Mouse (Mus musculus): Measurements from ENCODE around the gene Szt2. TPM values are rescaled to one million over a fixed set of nuclear protein-coding genes. Genes with fewer than 3 reads are reported as not detected.

Gene Szt2
- total RNA-seq, 2 experiments from 2014 or later: 34.2 to 43.8 TPM

- no peak for DNase-seq (ENCODE audit: low spot score in 2 of 2)
These were observed 6.7 kb upstream of the Szt2 start for GRCm38 (mm10) chr4:118415779-118416178.

- no peak for DNase-seq (ENCODE audit: low spot score in 2 of 2)
These were observed 4.5 kb upstream of the Szt2 start for GRCm38 (mm10) chr4:118413553-118413952.

- no peak for DNase-seq (ENCODE audit: low spot score in 2 of 2)
These were observed 1.8 kb upstream of the Szt2 start for GRCm38 (mm10) chr4:118410871-118411270.

GRCm38 (mm10) chr4:118402701-118403100 is 6.4 kb downstream of the Szt2 start:
- DNase-seq (ENCODE audit: low spot score in 2 of 2): no peak

GRCm38 (mm10) chr4:118401918-118402317 is 7.2 kb downstream of the Szt2 start:
- DNase-seq (ENCODE audit: low spot score in 2 of 2): no peak

- no peak for DNase-seq (ENCODE audit: low spot score in 2 of 2)
These were observed 7.7 kb downstream of the Szt2 start for GRCm38 (mm10) chr4:118401421-118401820.

GRCm38 (mm10) chr4:118398400-118398799 is 10.7 kb downstream of the Szt2 start:
- no peak for DNase-seq (ENCODE audit: low spot score in 2 of 2)

- DNase-seq (ENCODE audit: low spot score in 2 of 2): no peak
These were observed 12.6 kb downstream of the Szt2 start for GRCm38 (mm10) chr4:118396433-118396832.

- DNase-seq (ENCODE audit: low spot score in 2 of 2): no peak
These were observed 13.8 kb downstream of the Szt2 start for GRCm38 (mm10) chr4:118395289-118395688.

GRCm38 (mm10) chr4:118394505-118394904 is 14.6 kb downstream of the Szt2 start:
- DNase-seq (ENCODE audit: low spot score in 2 of 2): no peak

GRCm38 (mm10) chr4:118390146-118390545 is 18.9 kb downstream of the Szt2 start:
- no peak for DNase-seq (ENCODE audit: low spot score in 2 of 2)

GRCm38 (mm10) chr4:118387316-118387715 is 21.8 kb downstream of the Szt2 start:
- no peak for DNase-seq (ENCODE audit: low spot score in 2 of 2)

GRCm38 (mm10) chr4:118383271-118383670 is 25.8 kb downstream of the Szt2 start:
- no peak for DNase-seq (ENCODE audit: low spot score in 2 of 2)

GRCm38 (mm10) chr4:118375999-118376398 is 33.1 kb downstream of the Szt2 start:
- no peak for DNase-seq (ENCODE audit: low spot score in 2 of 2)

- DNase-seq (ENCODE audit: low spot score in 2 of 2): no peak
These were observed 37.3 kb downstream of the Szt2 start for GRCm38 (mm10) chr4:118371822-118372221.

- no peak for DNase-seq (ENCODE audit: low spot score in 2 of 2)
These were observed 40.5 kb downstream of the Szt2 start for GRCm38 (mm10) chr4:118368616-118369015.

GRCm38 (mm10) chr4:118367551-118367950 is 41.5 kb downstream of the Szt2 start:
- DNase-seq (ENCODE audit: low spot score in 2 of 2): peak in 1 of 2 experiments; percentile 25

- DNase-seq (ENCODE audit: low spot score in 2 of 2): no peak
These were observed 43.1 kb downstream of the Szt2 start for GRCm38 (mm10) chr4:118365991-118366390.

- no peak for DNase-seq (ENCODE audit: low spot score in 2 of 2)
These were observed 44.4 kb downstream of the Szt2 start for GRCm38 (mm10) chr4:118364641-118365040.

- no peak for DNase-seq (ENCODE audit: low spot score in 2 of 2)
These were observed 45.1 kb downstream of the Szt2 start for GRCm38 (mm10) chr4:118363985-118364384.

GRCm38 (mm10) chr4:118362879-118363278 is 46.2 kb downstream of the Szt2 start:
- DNase-seq (ENCODE audit: low spot score in 2 of 2): no peak

GRCm38 (mm10) chr4:118361451-118361850 is 47.6 kb downstream of the Szt2 start:
- DNase-seq (ENCODE audit: low spot score in 2 of 2): no peak

GRCm38 (mm10) chr4:118359896-118360720 is 49.0 kb downstream of the Szt2 start:
- peak; percentile 41 to 49 for DNase-seq (ENCODE audit: low spot score in 2 of 2)
